Mouse (Mus musculus): ENCODE results near the gene Mettl24. TPM values are rescaled to one million over a fixed set of nuclear protein-coding genes. Genes with fewer than 3 reads are reported as not detected.

Gene Mettl24
- 1.1 and 1.5 TPM in 2 replicates for polyA plus RNA-seq (2015; fragmentation: Nextera tagmentation; extraction: Ambion mirVana)

GRCm38 (mm10) chr10:40683092-40683867 lies at the start of gene Mettl24:
Gene Mettl24 (plus strand): TSS chr10:40683282.

Other genes with a start within 250 kb of the Mettl24 start
- not detected in 2 replicates for gene Slc22a16, start 112.9 kb upstream of the Mettl24 start, polyA plus RNA-seq (2015; fragmentation: Nextera tagmentation; extraction: Ambion mirVana)
- 0.26 and 0.62 TPM in 2 replicates for gene Ddo, start 53.3 kb upstream of the Mettl24 start, polyA plus RNA-seq (2015; fragmentation: Nextera tagmentation; extraction: Ambion mirVana)
- gene Cdc40, start 200.0 kb downstream of the Mettl24 start, polyA plus RNA-seq (2015; fragmentation: Nextera tagmentation; extraction: Ambion mirVana): 18.9 and 20.0 TPM in 2 replicates
- gene Wasf1, start 200.2 kb downstream of the Mettl24 start, polyA plus RNA-seq (2015; fragmentation: Nextera tagmentation; extraction: Ambion mirVana): 1.2 and 1.8 TPM in 2 replicates